Mouse (Mus musculus): ENCODE measurements around the gene Btf3. TPM values are rescaled to one million over a fixed set of nuclear protein-coding genes. Genes with fewer than 3 reads are reported as not detected.
A peak's percentile ranks its signal among the peaks of the same experiment; 100 is the strongest.

Btf3 gene
- polyA plus RNA-seq, 1 experiment from 2014 or later, result 306 TPM

- 58% methylated on average over 5 of the region's 5 CpGs for WGBS (ENCODE audit: insufficient replicate concordance)
- no peak for DNase-seq
- ATAC-seq, result no peak
- Histone ChIP-seq H3K9ac (replicated peaks) (no peak overlapping the region), H3K4me2 (ENCODE audit: low read depth, low read length) (no peak overlapping the region), H3K9me3 (ENCODE audit: low read length) (no peaks in the 10 kb centered on the region), H3K4me1 (ENCODE audit: insufficient read depth) (peaks cover 7% of the 10 kb centered on the region), H3K4me3 (ENCODE audit: low read depth, low read length) (no peak overlapping the region), H3K36me3 (replicated peaks; ENCODE audit: insufficient read depth, low read length) (peaks cover 21% of the 10 kb centered on the region), H3K27me3 (ENCODE audit: insufficient read depth, low read length) (no peaks in the 10 kb centered on the region), H3K27ac (ENCODE audit: low read depth) (no peak overlapping the region)
- TF ChIP-seq CTCF (IDR thresholded peaks at IDR 0.05; ENCODE audit: low read depth) (no peak), EP300 (IDR thresholded peaks at IDR 0.05; ENCODE audit: low read depth) (no peak)
These were observed 10.4 kb downstream of the Btf3 start for GRCm38 (mm10) chr13:98306393-98306792.

- Histone ChIP-seq H3K27me3 (ENCODE audit: insufficient read depth, low read length) (no peaks in the 10 kb centered on the region), H3K9me3 (ENCODE audit: low read length) (no peaks in the 10 kb centered on the region), H3K9ac (replicated peaks) (no peak overlapping the region), H3K4me2 (ENCODE audit: low read depth, low read length) (no peak overlapping the region), H3K4me1 (ENCODE audit: insufficient read depth) (peaks cover 7% of the 10 kb centered on the region), H3K4me3 (ENCODE audit: low read depth, low read length) (no peak overlapping the region), H3K36me3 (replicated peaks; ENCODE audit: insufficient read depth, low read length) (peaks cover 9% of the 10 kb centered on the region), H3K27ac (ENCODE audit: low read depth) (no peak overlapping the region)
- TF ChIP-seq CTCF (IDR thresholded peaks at IDR 0.05; ENCODE audit: low read depth) (no peak), EP300 (IDR thresholded peaks at IDR 0.05; ENCODE audit: low read depth) (no peak)
- no peak for ATAC-seq
- WGBS (ENCODE audit: insufficient replicate concordance), result 84% methylated on average over 9 of the region's 9 CpGs
- no peak for DNase-seq
These were observed 11.5 kb downstream of the Btf3 start for GRCm38 (mm10) chr13:98305257-98305656.

- ATAC-seq (peak; percentile 70), DNase-seq (peak; percentile 80)
- Histone ChIP-seq H3K9ac (replicated peaks) (no peak overlapping the region), H3K27me3 (ENCODE audit: insufficient read depth, low read length) (no peaks in the 10 kb centered on the region), H3K27ac (ENCODE audit: low read depth) (no peak overlapping the region), H3K4me2 (ENCODE audit: low read depth, low read length) (0 out of 2 replicates have a peak overlapping the region, but pooled peaks have one; percentile 18), H3K4me3 (ENCODE audit: low read depth, low read length) (no peak overlapping the region), H3K36me3 (replicated peaks; ENCODE audit: insufficient read depth, low read length) (no peaks in the 10 kb centered on the region), H3K4me1 (ENCODE audit: insufficient read depth) (no peaks in the 10 kb centered on the region), H3K9me3 (ENCODE audit: low read length) (no peaks in the 10 kb centered on the region)
- 49% methylated on average over 21 of the region's 21 CpGs for WGBS (ENCODE audit: insufficient replicate concordance)
- TF ChIP-seq CTCF (IDR thresholded peaks at IDR 0.05; ENCODE audit: low read depth), result peak; percentile 84
- no peak for TF ChIP-seq EP300 (IDR thresholded peaks at IDR 0.05; ENCODE audit: low read depth)
These were observed 17.7 kb downstream of the Btf3 start for GRCm38 (mm10) chr13:98298833-98299758.

- DNase-seq, result no peak
- Histone ChIP-seq H3K9ac (replicated peaks) (no peak overlapping the region), H3K27ac (ENCODE audit: low read depth) (no peak overlapping the region), H3K27me3 (ENCODE audit: insufficient read depth, low read length) (no peaks in the 10 kb centered on the region), H3K4me1 (ENCODE audit: insufficient read depth) (no peaks in the 10 kb centered on the region), H3K4me2 (ENCODE audit: low read depth, low read length) (no peak overlapping the region), H3K36me3 (replicated peaks; ENCODE audit: insufficient read depth, low read length) (no peaks in the 10 kb centered on the region), H3K4me3 (ENCODE audit: low read depth, low read length) (no peak overlapping the region), H3K9me3 (ENCODE audit: low read length) (no peaks in the 10 kb centered on the region)
- 84% methylated on average over 6 of the region's 6 CpGs for WGBS (ENCODE audit: insufficient replicate concordance)
- ATAC-seq, result no peak
- TF ChIP-seq CTCF (IDR thresholded peaks at IDR 0.05; ENCODE audit: low read depth) (peak; percentile 36), EP300 (IDR thresholded peaks at IDR 0.05; ENCODE audit: low read depth) (no peak)
These were observed 18.8 kb downstream of the Btf3 start for GRCm38 (mm10) chr13:98297883-98298482.

- 57% methylated on average over 5 of the region's 5 CpGs for WGBS (ENCODE audit: insufficient replicate concordance)
- Histone ChIP-seq H3K27me3 (ENCODE audit: insufficient read depth, low read length) (no peaks in the 10 kb centered on the region), H3K4me3 (ENCODE audit: low read depth, low read length) (no peak overlapping the region), H3K9ac (replicated peaks) (no peak overlapping the region), H3K36me3 (replicated peaks; ENCODE audit: insufficient read depth, low read length) (no peaks in the 10 kb centered on the region), H3K27ac (ENCODE audit: low read depth) (no peak overlapping the region), H3K4me2 (ENCODE audit: low read depth, low read length) (no peak overlapping the region), H3K4me1 (ENCODE audit: insufficient read depth) (no peaks in the 10 kb centered on the region), H3K9me3 (ENCODE audit: low read length) (no peaks in the 10 kb centered on the region)
- DNase-seq (no peak), ATAC-seq (no peak)
- TF ChIP-seq CTCF (IDR thresholded peaks at IDR 0.05; ENCODE audit: low read depth) (no peak), EP300 (IDR thresholded peaks at IDR 0.05; ENCODE audit: low read depth) (no peak)
These were observed 20.7 kb downstream of the Btf3 start for GRCm38 (mm10) chr13:98296072-98296471.

GRCm38 (mm10) chr13:98291712-98292111 lies 25.1 kb downstream of the Btf3 start:
- no peaks in the 10 kb centered on the region for H3K36me3 ChIP-seq (replicated peaks; ENCODE audit: insufficient read depth, low read length)
- TF ChIP-seq EP300 (IDR thresholded peaks at IDR 0.05; ENCODE audit: low read depth), result no peak

More at GRCm38 (mm10) chr13:98291712-98292111, 25.1 kb downstream of the Btf3 start:
- no peak overlapping the region for H3K9ac ChIP-seq (replicated peaks)
- WGBS (ENCODE audit: insufficient replicate concordance), result 74% methylated on average over 8 of the region's 8 CpGs
- no peak overlapping the region for H3K27ac ChIP-seq (ENCODE audit: low read depth)
- DNase-seq, result no peak
- H3K27me3 ChIP-seq (ENCODE audit: insufficient read depth, low read length), result no peaks in the 10 kb centered on the region
- no peaks in the 10 kb centered on the region for H3K4me1 ChIP-seq (ENCODE audit: insufficient read depth)
- ATAC-seq, result no peak
- H3K9me3 ChIP-seq (ENCODE audit: low read length), result no peaks in the 10 kb centered on the region
- H3K4me3 ChIP-seq (ENCODE audit: low read depth, low read length), result no peak overlapping the region
- no peak overlapping the region for H3K4me2 ChIP-seq (ENCODE audit: low read depth, low read length)
